Mouse (Mus musculus) CH12.LX (cell line): ENCODE measurements around the gene Ncbp2. TPM values are rescaled to one million over a fixed set of nuclear protein-coding genes. Genes with fewer than 3 reads are reported as not detected.

Experiments
- DNase-seq: peaks from one replicate; pipeline ENCODE4 v3.0.0-alpha.2; 2013; ENCODE audit errors: extremely low read depth
- H3K27ac ChIP-seq: 2 replicates; pipeline ENCODE4 v1.5.1; 2012; ENCODE audit warnings: low read depth, mild to moderate bottlenecking, control low read depth, moderate library complexity; ENCODE audit not compliant: insufficient read depth
- H3K27me3 ChIP-seq: replicated peaks from 2 replicates; pipeline ENCODE3; 2012; ENCODE audit warnings: inconsistent platforms
- H3K36me3 ChIP-seq, 2 experiments: replicated peaks in 1 of 2; 2 replicates each; pipeline versions ENCODE3 to v1.6.1; 2012; ENCODE audit warnings: inconsistent platforms in 1 of 2, low read length in 1 of 2, mild to moderate bottlenecking in 1 of 2, mixed read lengths in 1 of 2, moderate library complexity in 1 of 2; ENCODE audit not compliant: control insufficient read depth in 1 of 2, insufficient read depth in 1 of 2
- H3K4me1 ChIP-seq, 2 experiments: 2 replicates each; pipeline ENCODE4 v1.6.1; 2012; ENCODE audit warnings: inconsistent platforms in 1 of 2, moderate library complexity in 1 of 2; ENCODE audit not compliant: insufficient read depth in 2 of 2, control insufficient read depth in 1 of 2
- H3K4me2 ChIP-seq: 2 replicates; pipeline ENCODE4 v1.6.1; 2012; ENCODE audit warnings: low read depth, mild to moderate bottlenecking, control low read depth; ENCODE audit not compliant: poor library complexity, insufficient read depth, severe bottlenecking
- H3K4me3 ChIP-seq, 3 experiments: fragments of 150-350 bp in 1 of 3; sonication (generic) in 1 of 3; replicated peaks in 1 of 3; 2 replicates each; pipeline versions ENCODE3 to v1.5.1; 2011 to 2012; ENCODE audit warnings: low read depth in 2 of 3, low read length in 2 of 3, mild to moderate bottlenecking in 2 of 3, moderate library complexity in 2 of 3, control low read depth in 1 of 3, improper control_type of control experiment in 1 of 3, inconsistent platforms in 1 of 3, mixed read lengths in 1 of 3; ENCODE audit not compliant: poor library complexity in 1 of 3
- H3K79me2 ChIP-seq: replicated peaks from 2 replicates; pipeline ENCODE4 v1.6.1; 2012; ENCODE audit warnings: mild to moderate bottlenecking, moderate library complexity; ENCODE audit not compliant: control insufficient read depth, poor library complexity, insufficient read depth, severe bottlenecking; ENCODE audit errors: extremely low read depth
- H3K9ac ChIP-seq: 2 replicates; pipeline ENCODE4 v1.6.1; 2012; ENCODE audit warnings: low read depth, mild to moderate bottlenecking, control low read depth, moderate library complexity; ENCODE audit not compliant: insufficient read depth
- H3K9me3 ChIP-seq: replicated peaks from 2 replicates; pipeline ENCODE3; 2012; ENCODE audit warnings: low read length, inconsistent platforms, mixed read lengths
- CTCF ChIP-seq, 2 experiments: IDR thresholded peaks in 1 of 2; conservative IDR thresholded peaks in 1 of 2; 2 replicates each; pipeline ENCODE4 v1.5.1; 2011 to 2012; ENCODE audit warnings: low read depth in 2 of 2, low read length in 2 of 2, improper control_type of control experiment in 1 of 2, inconsistent platforms in 1 of 2, mild to moderate bottlenecking in 1 of 2, moderate library complexity in 1 of 2
- GABPA ChIP-seq: IDR thresholded peaks from 2 replicates; pipeline ENCODE4 v1.6.1; 2012; ENCODE audit warnings: low read depth, low read length, improper control_type of control experiment, inconsistent platforms; ENCODE audit not compliant: insufficient replicate concordance
- IRF4 ChIP-seq: IDR thresholded peaks from 2 replicates; pipeline ENCODE4 v1.6.1; 2014; ENCODE audit warnings: low read depth, mild to moderate bottlenecking, inconsistent platforms, low read length, improper control_type of control experiment
- MAZ ChIP-seq: IDR thresholded peaks from 2 replicates; pipeline ENCODE4 v1.6.1; 2012; ENCODE audit warnings: low read depth, mild to moderate bottlenecking, inconsistent platforms, low read length, improper control_type of control experiment, moderate library complexity
- MYC ChIP-seq: IDR thresholded peaks from 2 replicates; pipeline ENCODE4 v1.6.1; 2011; ENCODE audit warnings: low read depth, mild to moderate bottlenecking, improper control_type of control experiment, low read length
- NELFE ChIP-seq: IDR thresholded peaks from 2 replicates; pipeline ENCODE4 v1.6.1; 2011; ENCODE audit warnings: low read depth, low read length, improper control_type of control experiment
- NRF1 ChIP-seq: IDR thresholded peaks from 2 replicates; pipeline ENCODE4 v1.6.1; 2014; ENCODE audit warnings: low read depth, mild to moderate bottlenecking, inconsistent platforms, low read length, improper control_type of control experiment, moderate library complexity
- PAX5 ChIP-seq: IDR thresholded peaks from 2 replicates; pipeline ENCODE4 v1.6.1; 2012; ENCODE audit warnings: low read length, inconsistent platforms, mixed read lengths
- POLR2A ChIP-seq: IDR thresholded peaks from 2 replicates; pipeline ENCODE4 v1.6.1; 2011; ENCODE audit warnings: low read depth, mild to moderate bottlenecking, improper control_type of control experiment, low read length
- POLR2AphosphoS2 ChIP-seq: IDR thresholded peaks from 2 replicates; pipeline ENCODE4 v1.6.1; 2011; ENCODE audit warnings: low read depth, low read length, improper control_type of control experiment
- RAD21 ChIP-seq: IDR thresholded peaks from 2 replicates; pipeline ENCODE4 v1.6.1; 2011; ENCODE audit warnings: low read depth, mild to moderate bottlenecking, low read length, improper control_type of control experiment, moderate library complexity
- RCOR1 ChIP-seq: conservative IDR thresholded peaks from 2 replicates; pipeline ENCODE4 v1.6.1; 2012; ENCODE audit warnings: low read depth, mild to moderate bottlenecking, inconsistent platforms, low read length, improper control_type of control experiment
- SMC3 ChIP-seq: IDR thresholded peaks from 2 replicates; pipeline ENCODE4 v1.6.1; 2011; ENCODE audit warnings: low read depth, low read length, improper control_type of control experiment
- TBP ChIP-seq: conservative IDR thresholded peaks from 2 replicates; pipeline ENCODE4 v1.6.1; 2011; ENCODE audit warnings: low read depth, low read length, improper control_type of control experiment
- TCF12 ChIP-seq: IDR thresholded peaks from 2 replicates; pipeline ENCODE4 v1.6.1; 2014; ENCODE audit warnings: low read depth, mild to moderate bottlenecking, inconsistent platforms, low read length, improper control_type of control experiment
- UBTF ChIP-seq: IDR thresholded peaks from 2 replicates; pipeline ENCODE4 v1.6.1; 2012; ENCODE audit warnings: low read depth, mild to moderate bottlenecking, inconsistent platforms, low read length, improper control_type of control experiment, moderate library complexity
- USF1 ChIP-seq: IDR thresholded peaks from 2 replicates; pipeline ENCODE4 v1.6.1; 2014; ENCODE audit warnings: low read depth, mild to moderate bottlenecking, inconsistent platforms, low read length, improper control_type of control experiment
- ZNF384 ChIP-seq: IDR thresholded peaks from 2 replicates; pipeline ENCODE4 v1.6.1; 2012; ENCODE audit warnings: low read depth, low read length, improper control_type of control experiment, inconsistent platforms
- dilution Hi-C: fragments of 300-500 bp; cut with MboI; formaldehyde crosslinking; loops from 2 replicates; pipeline ENCODE4 v1.14.3; 2020; ENCODE audit warnings: low sequenced_read_pairs; ENCODE audit not compliant: extremely low pct_unique_long_range_greater_than_20kb, extremely low pct_ligation_motif_present
- in situ Hi-C: fragments of 300-500 bp; cut with MboI; formaldehyde crosslinking; loops from 3 replicates; pipeline ENCODE4 v1.14.3; 2019; ENCODE audit warnings: low sequenced_read_pairs, low pct_ligation_motif_present, low pct_unique_long_range_greater_than_20kb, mixed read lengths
- polyA plus RNA-seq: library from polyadenylated mRNA; unstranded; fragments of >175 nt; gene quantifications from 2 replicates; pipeline ENCODE4 v1.2.1, GENCODE M21; 2012; ENCODE audit warnings: low read depth; ENCODE audit not compliant: insufficient read length
- total RNA-seq, 2 experiments: library from RNA; depleted of rRNA; stranded (reverse); fragments of 300-350 nt in 1 of 2; fragments of >200 nt in 1 of 2; gene quantifications; 2 replicates each; pipeline ENCODE4 v1.2.3; 2012 to 2014

Gene Ncbp2
- total and polyA plus RNA-seq, 3 experiments, result 39.1 to 178 (median 85.9) TPM

DNA sequence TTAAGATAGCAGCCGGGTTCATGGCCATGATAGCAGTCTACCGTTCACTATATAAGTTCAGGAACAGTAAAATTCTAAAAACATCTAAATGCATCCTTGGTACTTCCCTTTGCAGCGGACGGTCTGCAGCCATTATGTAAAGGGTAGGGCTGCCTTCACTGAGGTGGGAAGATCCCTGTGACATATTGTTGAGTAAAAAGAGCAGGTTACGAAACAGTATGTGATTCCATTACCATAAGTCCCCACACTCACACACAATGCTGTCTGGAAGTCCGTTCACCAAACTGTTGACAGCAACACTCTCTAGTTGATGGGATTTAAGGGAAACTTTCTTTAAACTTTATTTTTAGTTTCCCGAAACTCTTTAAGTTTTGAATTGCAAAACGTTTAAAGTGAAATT, 45.1 kb upstream of the Ncbp2 start:
- H3K4me3 ChIP-seq, result no peak overlapping the region
- peaks cover 9% of the 10 kb centered on the region for H3K9me3 ChIP-seq
- dilution Hi-C loops (no loop called here), in situ Hi-C loops (no loop called here)
- no peak overlapping the region for H3K4me2 ChIP-seq
- peaks cover 0 to 9% of the 10 kb centered on the region in 2 experiments; a peak in 2 of 4 replicates for H3K4me1 ChIP-seq
- H3K79me2 ChIP-seq, result no peaks in the 10 kb centered on the region
- H3K36me3 ChIP-seq, result no peaks in the 10 kb centered on the region
- no peak overlapping the region for H3K9ac ChIP-seq
- TF ChIP-seq GABPA (no peak), IRF4 (no peak), PAX5 (no peak), RCOR1 (no peak), POLR2AphosphoS2 (no peak), TBP (no peak), SMC3 (no peak), NELFE (no peak), RAD21 (no peak)
- no peak for DNase-seq
- no peak overlapping the region for H3K27ac ChIP-seq
- no peaks in the 10 kb centered on the region for H3K27me3 ChIP-seq

DNA sequence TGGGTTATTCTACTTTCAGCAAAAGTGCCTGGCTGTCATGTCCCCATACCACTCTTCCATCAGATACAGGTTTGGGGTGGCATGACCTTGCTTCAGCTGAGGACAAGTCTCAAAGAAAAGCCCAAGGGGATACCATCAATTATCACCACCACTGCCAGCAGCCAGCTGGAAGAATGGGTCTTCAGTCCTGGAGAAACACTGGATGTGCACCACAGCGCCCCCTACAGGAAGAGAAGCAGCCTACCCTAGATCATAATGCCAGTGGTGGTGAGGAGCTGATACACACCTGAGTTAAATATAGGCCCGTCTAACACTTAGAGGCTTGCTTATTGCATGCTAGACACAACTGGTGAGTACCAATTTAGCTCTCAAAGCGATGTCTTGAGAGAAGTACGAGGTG, 43.0 kb upstream of the Ncbp2 start:
- H3K27ac ChIP-seq, result no peak overlapping the region
- peak; percentile 48 for DNase-seq
- no peaks in the 10 kb centered on the region for H3K27me3 ChIP-seq
- no peaks in the 10 kb centered on the region for H3K79me2 ChIP-seq
- H3K9ac ChIP-seq, result no peak overlapping the region
- no peak overlapping the region for H3K4me3 ChIP-seq
- dilution Hi-C loops, result no loop called here
- TF ChIP-seq CTCF (conservative IDR thresholded peaks at IDR 0.05 in 1 of 2, IDR thresholded peaks at IDR 0.05 in 1 of 2; ENCODE audit: low read depth in 2 of 2, low read length in 2 of 2) (peak; percentile 69 to 82), POLR2A (no peak), SMC3 (peak; percentile 15)
- TF ChIP-seq, all 38 proteins: peak for 2
- Histone ChIP-seq H3K4me1 (peaks cover 0 to 9% of the 10 kb centered on the region in 2 experiments; a peak in 2 of 4 replicates), H3K36me3 (no peaks in the 10 kb centered on the region), H3K9me3 (peaks cover under 1% of the 10 kb centered on the region), H3K4me2 (no peak overlapping the region)
- in situ Hi-C loops, result no loop called here

DNA sequence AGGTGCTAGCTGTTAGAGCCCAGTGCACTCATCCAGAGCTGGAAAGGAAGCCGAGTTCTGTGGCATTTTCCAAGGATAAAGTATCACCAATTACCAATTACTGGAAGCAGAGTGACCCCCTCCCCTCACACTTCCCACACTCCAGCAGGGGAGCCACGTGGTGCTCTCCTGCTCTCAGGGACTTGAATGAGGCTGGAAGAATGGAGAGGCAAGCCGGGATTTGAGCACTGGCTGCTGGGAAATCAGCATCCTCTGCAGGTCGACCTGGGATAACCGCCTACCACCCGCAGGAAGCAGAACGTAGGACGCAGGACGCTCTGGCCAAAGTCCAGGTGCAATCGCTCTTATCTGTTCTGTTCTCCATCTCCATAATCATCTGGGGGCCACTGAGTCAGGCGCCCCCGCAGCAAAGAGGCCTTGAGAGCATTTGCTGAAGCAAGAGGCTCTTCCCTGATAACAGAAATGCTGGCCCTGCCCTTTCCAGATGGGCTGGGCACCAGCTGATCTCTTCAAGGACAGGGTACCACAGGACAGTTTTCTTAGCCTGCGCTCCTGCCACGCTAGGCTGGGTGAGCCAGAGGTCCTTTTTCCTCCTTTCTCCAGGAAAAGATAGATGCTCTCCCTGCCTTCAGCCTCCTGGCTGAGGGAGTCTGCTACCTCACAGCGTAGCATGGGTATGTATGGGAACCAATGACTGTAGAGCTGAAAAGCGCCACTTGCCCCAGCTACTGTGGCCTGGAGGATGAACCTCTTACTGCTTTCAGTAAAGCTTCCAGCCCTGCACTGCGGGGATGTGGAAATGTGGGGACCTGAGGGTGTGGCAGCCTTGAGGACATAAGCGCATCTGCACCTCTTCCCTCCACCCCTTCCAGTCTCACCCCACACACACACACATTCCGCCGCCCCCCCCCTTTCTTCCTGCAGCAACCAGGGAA, 42.2 kb upstream of the Ncbp2 start:
- H3K27ac ChIP-seq, result no peak overlapping the region
- peaks cover 0 to 9% of the 10 kb centered on the region in 2 experiments; a peak in 2 of 4 replicates for H3K4me1 ChIP-seq
- H3K27me3 ChIP-seq, result no peaks in the 10 kb centered on the region
- dilution Hi-C loops, result no loop called here
- H3K79me2 ChIP-seq, result no peaks in the 10 kb centered on the region
- no peak overlapping the region for H3K9ac ChIP-seq
- H3K9me3 ChIP-seq, result no peaks in the 10 kb centered on the region
- no peak for DNase-seq
- in situ Hi-C loops, result no loop called here
- H3K36me3 ChIP-seq, result no peaks in the 10 kb centered on the region
- TF ChIP-seq ZNF384, result no peak
- no peak for TF ChIP-seq MYC
- no peak for TF ChIP-seq UBTF
- no peak for TF ChIP-seq NRF1
- no peak for TF ChIP-seq MAZ
- TF ChIP-seq RCOR1, result no peak
- no peak for TF ChIP-seq USF1
- no peak for TF ChIP-seq TBP
- TF ChIP-seq TCF12, result no peak
- H3K4me3 ChIP-seq, result no peak overlapping the region
- H3K4me2 ChIP-seq, result peak overlapping the region; percentile 25
